In the genomic region with DNA sequence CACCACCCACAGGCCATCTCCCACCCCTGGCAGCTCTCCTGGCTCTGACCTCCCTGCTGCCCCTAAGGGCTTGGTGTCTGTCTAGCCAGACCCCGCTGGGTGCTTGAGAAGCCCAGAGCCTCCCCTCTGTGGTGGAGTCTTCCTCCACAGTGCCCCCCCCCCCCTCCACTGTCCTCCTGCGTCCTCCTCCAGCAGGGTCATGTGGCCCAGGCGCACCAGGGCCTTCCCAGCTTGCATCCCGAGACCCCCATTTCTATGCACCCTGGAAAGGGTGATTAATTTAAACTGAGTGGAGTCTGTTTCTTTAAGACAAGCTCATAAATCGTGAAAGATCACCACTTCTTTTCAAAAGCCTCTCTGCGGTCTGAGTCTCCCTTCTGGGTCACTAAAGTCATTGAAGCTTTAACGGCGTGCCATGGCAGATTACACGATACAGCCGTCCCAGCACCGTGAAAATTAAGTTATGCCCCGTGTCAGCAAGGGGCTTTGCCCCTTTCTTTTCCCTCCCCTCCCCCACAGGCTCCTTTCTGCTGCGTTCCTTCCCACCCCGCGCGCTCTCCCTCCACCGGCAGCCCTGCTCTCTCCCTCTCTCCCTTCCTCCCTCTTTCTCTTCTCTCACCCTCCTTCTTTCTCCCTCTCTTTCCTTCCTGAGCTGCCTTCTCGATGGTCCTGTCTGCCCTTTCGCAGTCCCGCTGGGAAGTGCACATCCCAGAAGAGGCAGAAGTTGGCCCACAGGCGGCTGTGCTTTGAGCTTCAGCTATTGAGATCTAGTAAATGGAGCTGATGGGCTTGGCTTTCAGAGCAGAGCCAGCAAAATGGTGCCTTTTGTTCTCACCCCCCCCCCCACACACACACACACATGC, we compare ENCODE assay signal across 8 mouse cellular contexts. TPM values are rescaled to one million over a fixed set of nuclear protein-coding genes. Genes with fewer than 3 reads are reported as not detected.
DNase-seq lines count a peak whose midpoint lies in the region; ATAC-seq and TF ChIP-seq lines count a peak whose summit lies in the region.

No protein-coding gene starts in this region.

- WGBS in forebrain, embryonic 11.5 days, result under 1% methylated on average over 21 of the region's 21 CpGs
- 4% methylated on average over 21 of the region's 21 CpGs for WGBS in kidney, postnatal 0 days
- 2% methylated on average over 21 of the region's 21 CpGs for WGBS in neural tube, embryonic 15.5 days

- peak overlapping the region; percentile 54 for H3K9ac ChIP-seq in forebrain, embryonic 11.5 days (ENCODE audit: low read length)
- H3K9ac ChIP-seq in kidney, postnatal 0 days (ENCODE audit: low read depth, low read length), result peak overlapping the region; percentile 49; the same call in 1 of the 2 replicates
- peak overlapping the region; percentile 1; the same call in 1 of the 2 replicates for H3K9ac ChIP-seq in neural tube, embryonic 15.5 days (replicated peaks)

- H3K4me3 ChIP-seq in forebrain, embryonic 11.5 days (ENCODE audit: low read depth, low read length), result peak overlapping the region; percentile 19
- peak overlapping the region; percentile 23 for H3K4me3 ChIP-seq in kidney, postnatal 0 days (replicated peaks; ENCODE audit: low read depth, low read length)
- peak overlapping the region; percentile 16 for H3K4me3 ChIP-seq in neural tube, embryonic 15.5 days (replicated peaks)

- H3K4me2 ChIP-seq in forebrain, embryonic 11.5 days (ENCODE audit: low read depth, low read length, severe bottlenecking), result peak overlapping the region; percentile 53
- H3K4me2 ChIP-seq in kidney, postnatal 0 days (ENCODE audit: low read length), result peak overlapping the region; percentile 63
- peak overlapping the region; percentile 56 for H3K4me2 ChIP-seq in neural tube, embryonic 15.5 days

- peak overlapping the region; percentile 60 for H3K27ac ChIP-seq in forebrain, embryonic 11.5 days (ENCODE audit: low read depth, low read length)
- H3K27ac ChIP-seq in kidney, postnatal 0 days, result peak overlapping the region; percentile 19; the same call in 1 of the 2 replicates
- H3K27ac ChIP-seq in neural tube, embryonic 15.5 days (replicated peaks), result peak overlapping the region; percentile 60

- H3K9me3 ChIP-seq in forebrain, embryonic 11.5 days (ENCODE audit: control insufficient read depth, low read length), result no peaks in the 10 kb centered on the region
- H3K9me3 ChIP-seq in kidney, postnatal 0 days (replicated peaks; ENCODE audit: low read length), result no peaks in the 10 kb centered on the region
- H3K9me3 ChIP-seq in neural tube, embryonic 15.5 days (replicated peaks), result no peaks in the 10 kb centered on the region

- H3K27me3 ChIP-seq in forebrain, embryonic 11.5 days (ENCODE audit: control insufficient read depth, insufficient read depth, low read length), result peaks cover 7% of the 10 kb centered on the region
- no peaks in the 10 kb centered on the region for H3K27me3 ChIP-seq in kidney, postnatal 0 days (ENCODE audit: insufficient read depth, low read length)
- H3K27me3 ChIP-seq in neural tube, embryonic 15.5 days (replicated peaks), result no peaks in the 10 kb centered on the region

- no peak for TF ChIP-seq CTCF in kidney, postnatal 0 days (IDR thresholded peaks at IDR 0.05; ENCODE audit: low read depth)

- no peaks in the 10 kb centered on the region for H3K36me3 ChIP-seq in forebrain, embryonic 11.5 days (ENCODE audit: control insufficient read depth, insufficient read depth, low read length)
- no peaks in the 10 kb centered on the region for H3K36me3 ChIP-seq in kidney, postnatal 0 days (ENCODE audit: insufficient read depth, low read length)
- no peaks in the 10 kb centered on the region for H3K36me3 ChIP-seq in neural tube, embryonic 15.5 days

- peak; percentile 30 to 39 for DNase-seq in layer of hippocampus, postnatal 10 days (ENCODE audit: low spot score in 2 of 2)
- DNase-seq in layer of hippocampus, postnatal 36 days, result no peak
- peak; percentile 72 for DNase-seq in forebrain, embryonic 11.5 days (ENCODE audit: low spot score)
- DNase-seq in kidney, postnatal 0 days (ENCODE audit: low spot score), result peak; percentile 88
- DNase-seq in cerebellum, adult 11-12 months, result no peak
- no peak for DNase-seq in gastrocnemius, postnatal 25 days

- H3K4me1 ChIP-seq in forebrain, embryonic 11.5 days (replicated peaks; ENCODE audit: control insufficient read depth, insufficient read depth, low read length), result peaks cover 17% of the 10 kb centered on the region
- peaks cover 9% of the 10 kb centered on the region; the same call in 1 of the 2 replicates for H3K4me1 ChIP-seq in kidney, postnatal 0 days (replicated peaks; ENCODE audit: insufficient read depth, low read length)
- peaks cover 15% of the 10 kb centered on the region for H3K4me1 ChIP-seq in neural tube, embryonic 15.5 days

- peak; percentile 64 for ATAC-seq in forebrain, embryonic 11.5 days (replicated peaks; ENCODE audit: low FRiP score)
- peak; percentile 56 for ATAC-seq in kidney, postnatal 0 days (replicated peaks; ENCODE audit: low FRiP score, low read depth)
- peak; percentile 58 for ATAC-seq in neural tube, embryonic 15.5 days (ENCODE audit: low FRiP score)
- no peak for ATAC-seq in erythroid progenitor cell, adult 5-6 weeks (replicated peaks; ENCODE audit: low FRiP score, poor library complexity, severe bottlenecking)

RNA-seq across cellular contexts. Expression of a gene that starts 29.9 kb away (rescaled TPM):
- total RNA-seq in layer of hippocampus, postnatal 10 days (2021), result 10 to 100 TPM; 12.9 to 14.0 TPM
- 10 to 100 TPM; 10.1 to 10.3 TPM for total RNA-seq in layer of hippocampus, postnatal 36 days (2021)
- 185 and 192 TPM in 2 replicates for polyA plus RNA-seq in forebrain, embryonic 11.5 days (2014; fragmentation: Nextera tagmentation; extraction: Ambion mirVana)
- polyA plus RNA-seq in kidney, postnatal 0 days (2015; fragmentation: Nextera tagmentation; extraction: Ambion mirVana), result 84.7 and 116 TPM in 2 replicates
- polyA plus RNA-seq in neural tube, embryonic 15.5 days (2015; fragmentation: Nextera tagmentation; extraction: Ambion mirVana), result 16.2 and 26.7 TPM in 2 replicates
- not detected in 2 replicates for total RNA-seq in erythroid progenitor cell, adult 5-6 weeks (2015; ENCODE audit: low replicate concordance)
- total RNA-seq in erythroid progenitor cell, adult 5-6 weeks (2017; ENCODE audit: low replicate concordance), result 0.51 TPM in 1 of 2 replicates, not detected in the other
- 10 to 100 TPM; 15.3 to 17.6 TPM for total RNA-seq in gastrocnemius, postnatal 25 days (2021)

Comparison
In these comparisons a context has a peak if more than half of its experiments do, and no peak if none do; other contexts are left out.
1. DNase-seq: peak in layer of hippocampus, postnatal 10 days (2 of 2), forebrain, embryonic 11.5 days (single experiment) and kidney, postnatal 0 days (single experiment); none in layer of hippocampus, postnatal 36 days (0 of 2), cerebellum, adult 11-12 months (single experiment) and gastrocnemius, postnatal 25 days (single experiment).
2. H3K9ac ChIP-seq: peak in every context shown above with its lines; median percentile 54 in forebrain, embryonic 11.5 days; 49 in kidney, postnatal 0 days; 1 in neural tube, embryonic 15.5 days.
3. RNA of a gene that starts 29.9 kb away (total RNA-seq): 15.3 to 17.6 TPM in gastrocnemius, postnatal 25 days, 12.9 to 14.0 TPM in layer of hippocampus, postnatal 10 days and 10.1 to 10.3 TPM in layer of hippocampus, postnatal 36 days; 0.51 TPM in erythroid progenitor cell, adult 5-6 weeks; every median in the first group is over 4 times any median in the second.
4. Peak in every context shown above with its lines, with median percentiles within 50 percentile points of each other: H3K27ac ChIP-seq, H3K4me2 ChIP-seq and H3K4me3 ChIP-seq.